Mouse (Mus musculus) MEL (cell line): ENCODE results near the gene Urb2. TPM values are rescaled to one million over a fixed set of nuclear protein-coding genes. Genes with fewer than 3 reads are reported as not detected.

Experiments
- DNase-seq: peaks from one replicate; pipeline ENCODE4 v3.0.0; 2011; ENCODE audit warnings: low read depth, low spot score
- H3K27ac ChIP-seq: 2 replicates; pipeline ENCODE4 v1.5.1; 2012; ENCODE audit warnings: low read depth, mild to moderate bottlenecking, control low read depth, low read length, moderate library complexity; ENCODE audit not compliant: control insufficient read depth
- H3K27me3 ChIP-seq, 2 experiments: fragments of 150-350 bp in 1 of 2; sonication (generic) in 1 of 2; 2 replicates each; pipeline ENCODE4 v1.6.1; 2012; ENCODE audit warnings: low read length in 2 of 2, mild to moderate bottlenecking in 2 of 2, improper control_type of control experiment in 1 of 2, moderate library complexity in 1 of 2; ENCODE audit not compliant: insufficient read depth in 2 of 2, control insufficient read depth in 1 of 2
- H3K36me3 ChIP-seq, 2 experiments: 2 replicates each; pipeline ENCODE4 v1.6.1; 2012 to 2014; ENCODE audit warnings: low read length in 2 of 2, improper control_type of control experiment in 1 of 2, inconsistent platforms in 1 of 2, mild to moderate bottlenecking in 1 of 2; ENCODE audit not compliant: insufficient read depth in 2 of 2, control insufficient read depth in 1 of 2
- H3K4me1 ChIP-seq, 2 experiments: fragments of 150-350 bp in 1 of 2; sonication (generic) in 1 of 2; 2 replicates each; pipeline ENCODE4 v1.6.1; 2012; ENCODE audit warnings: low read length in 2 of 2, improper control_type of control experiment in 1 of 2, mild to moderate bottlenecking in 1 of 2; ENCODE audit not compliant: insufficient read depth in 2 of 2, control insufficient read depth in 1 of 2
- H3K4me3 ChIP-seq, 2 experiments: fragments of 150-350 bp in 1 of 2; sonication (generic) in 1 of 2; 2 replicates each; pipeline ENCODE4 v1.5.1; 2012; ENCODE audit warnings: low read depth in 2 of 2, low read length in 2 of 2, mild to moderate bottlenecking in 2 of 2, moderate library complexity in 2 of 2, control low read depth in 1 of 2, improper control_type of control experiment in 1 of 2; ENCODE audit not compliant: control insufficient read depth in 1 of 2, insufficient read depth in 1 of 2
- H3K79me2 ChIP-seq: 2 replicates; pipeline ENCODE4 v1.6.1; 2012; ENCODE audit warnings: mild to moderate bottlenecking, low read length, moderate library complexity; ENCODE audit not compliant: control insufficient read depth, poor library complexity, insufficient read depth
- H3K9ac ChIP-seq: 2 replicates; pipeline ENCODE4 v1.6.1; 2012; ENCODE audit warnings: low read depth, mild to moderate bottlenecking, control low read depth, low read length, moderate library complexity; ENCODE audit not compliant: control insufficient read depth, poor library complexity, severe bottlenecking
- H3K9me3 ChIP-seq: fragments of 150-350 bp; sonication (generic); replicated peaks from 2 replicates; pipeline ENCODE4 v1.6.1; 2012; ENCODE audit warnings: mild to moderate bottlenecking, low read length, improper control_type of control experiment, moderate library complexity; ENCODE audit not compliant: insufficient read depth
- CHD1 ChIP-seq: IDR thresholded peaks from 2 replicates; pipeline ENCODE4 v1.6.1; 2012; ENCODE audit warnings: low read depth, mild to moderate bottlenecking, inconsistent platforms, low read length, improper control_type of control experiment
- CHD2 ChIP-seq: IDR thresholded peaks from 2 replicates; pipeline ENCODE4 v1.6.1; 2011; ENCODE audit warnings: low read length, improper control_type of control experiment
- CTCF ChIP-seq, 3 experiments: IDR thresholded peaks in 2 of 3; conservative IDR thresholded peaks in 1 of 3; 2 replicates each; pipeline ENCODE4 v1.5.1; 2011 to 2012; ENCODE audit warnings: low read length in 3 of 3, low read depth in 2 of 3, mild to moderate bottlenecking in 2 of 3, improper control_type of control experiment in 1 of 3, inconsistent platforms in 1 of 3, mixed read lengths in 1 of 3, moderate library complexity in 1 of 3; ENCODE audit not compliant: control insufficient read depth in 1 of 3, insufficient read depth in 1 of 3, poor library complexity in 1 of 3, severe bottlenecking in 1 of 3
- E2F4 ChIP-seq: IDR thresholded peaks from 2 replicates; pipeline ENCODE4 v1.6.1; 2011; ENCODE audit warnings: low read depth, low read length, improper control_type of control experiment, borderline replicate concordance
- ELF1 ChIP-seq: IDR thresholded peaks from 2 replicates; pipeline ENCODE4 v1.6.1; 2014; ENCODE audit warnings: low read depth, mild to moderate bottlenecking, inconsistent platforms, low read length, improper control_type of control experiment, moderate library complexity
- HCFC1 ChIP-seq: IDR thresholded peaks from 2 replicates; pipeline ENCODE4 v1.6.1; 2012; ENCODE audit warnings: low read depth, mild to moderate bottlenecking, inconsistent platforms, low read length, improper control_type of control experiment, moderate library complexity
- JUND ChIP-seq: IDR thresholded peaks from 2 replicates; pipeline ENCODE4 v1.6.1; 2011; ENCODE audit warnings: low read depth, mild to moderate bottlenecking, improper control_type of control experiment, low read length
- KAT2A ChIP-seq: conservative IDR thresholded peaks from 2 replicates; pipeline ENCODE4 v1.6.1; 2012; ENCODE audit warnings: low read depth, low read length, improper control_type of control experiment, inconsistent platforms
- MAFK ChIP-seq: IDR thresholded peaks from 2 replicates; pipeline ENCODE4 v1.6.1; 2011; ENCODE audit warnings: low read depth, mild to moderate bottlenecking, low read length, improper control_type of control experiment, borderline replicate concordance
- MAZ ChIP-seq: IDR thresholded peaks from 2 replicates; pipeline ENCODE4 v1.6.1; 2012; ENCODE audit warnings: low read depth, mild to moderate bottlenecking, inconsistent platforms, low read length, improper control_type of control experiment
- MEF2A ChIP-seq: IDR thresholded peaks from 2 replicates; pipeline ENCODE4 v1.6.1; 2014; ENCODE audit warnings: low read depth, mild to moderate bottlenecking, inconsistent platforms, low read length, improper control_type of control experiment; ENCODE audit not compliant: poor library complexity, insufficient replicate concordance, severe bottlenecking; ENCODE audit errors: extremely low read depth
- MYB ChIP-seq: IDR thresholded peaks from 2 replicates; pipeline ENCODE4 v1.6.1; 2011; ENCODE audit warnings: mild to moderate bottlenecking, low read depth, low read length, improper control_type of control experiment
- MYC ChIP-seq: IDR thresholded peaks from 2 replicates; pipeline ENCODE4 v1.6.1; 2011; ENCODE audit warnings: low read depth, mild to moderate bottlenecking, low read length, improper control_type of control experiment, moderate library complexity
- POLR2AphosphoS2 ChIP-seq: IDR thresholded peaks from 2 replicates; pipeline ENCODE4 v1.6.1; 2011; ENCODE audit warnings: low read length, improper control_type of control experiment
- POLR2AphosphoS5 ChIP-seq: IDR thresholded peaks from 2 replicates; pipeline ENCODE4 v1.6.1; 2012; ENCODE audit warnings: low read depth, borderline replicate concordance, mild to moderate bottlenecking, inconsistent platforms, low read length, moderate library complexity, mixed read lengths
- RAD21 ChIP-seq: IDR thresholded peaks from 2 replicates; pipeline ENCODE4 v1.6.1; 2011; ENCODE audit warnings: mild to moderate bottlenecking, low read depth, low read length, improper control_type of control experiment
- SIN3A ChIP-seq: IDR thresholded peaks from 2 replicates; pipeline ENCODE4 v1.6.1; 2012; ENCODE audit warnings: low read length, improper control_type of control experiment, inconsistent platforms
- TBP ChIP-seq: IDR thresholded peaks from 2 replicates; pipeline ENCODE4 v1.8.0; 2011; ENCODE audit warnings: low read depth, low read length, improper control_type of control experiment
- TCF12 ChIP-seq: IDR thresholded peaks from 2 replicates; pipeline ENCODE4 v1.6.1; 2014; ENCODE audit warnings: low read depth, mild to moderate bottlenecking, inconsistent platforms, low read length, improper control_type of control experiment, moderate library complexity
- UBTF ChIP-seq: IDR thresholded peaks from 2 replicates; pipeline ENCODE4 v1.6.1; 2012; ENCODE audit warnings: low read depth, mild to moderate bottlenecking, inconsistent platforms, low read length, improper control_type of control experiment, moderate library complexity, borderline replicate concordance; ENCODE audit not compliant: insufficient read depth
- USF2 ChIP-seq, 2 experiments: IDR thresholded peaks; 2 replicates each; pipeline ENCODE4 v1.6.1; 2011 to 2012; ENCODE audit warnings: improper control_type of control experiment in 2 of 2, low read length in 2 of 2, borderline replicate concordance in 1 of 2, inconsistent platforms in 1 of 2, low read depth in 1 of 2, mild to moderate bottlenecking in 1 of 2; ENCODE audit not compliant: insufficient read depth in 1 of 2
- ZNF384 ChIP-seq: IDR thresholded peaks from 2 replicates; pipeline ENCODE4 v1.6.1; 2012; ENCODE audit warnings: low read depth, mild to moderate bottlenecking, inconsistent platforms, low read length, improper control_type of control experiment
- polyA plus RNA-seq, 2 experiments: library from polyadenylated mRNA; stranded (reverse) in 1 of 2; unstranded in 1 of 2; fragments of >175 nt in 1 of 2; fragments of >200 nt in 1 of 2; gene quantifications; 2 replicates each; pipeline versions ENCODE4 v1.2.1 to v1.2.4; 2012; ENCODE audit warnings: low replicate concordance in 2 of 2, low read depth in 1 of 2; ENCODE audit not compliant: insufficient read length in 2 of 2, insufficient read depth in 1 of 2, missing spikeins in 1 of 2
- total RNA-seq: library from RNA; depleted of rRNA; stranded (reverse); fragments of 300-350 nt; gene quantifications from 2 replicates; pipeline ENCODE4 v1.2.3, GENCODE M21; 2012

The Urb2 gene
- total and polyA plus RNA-seq, 3 experiments: 31.6 to 82.4 (median 39.7) TPM

DNA sequence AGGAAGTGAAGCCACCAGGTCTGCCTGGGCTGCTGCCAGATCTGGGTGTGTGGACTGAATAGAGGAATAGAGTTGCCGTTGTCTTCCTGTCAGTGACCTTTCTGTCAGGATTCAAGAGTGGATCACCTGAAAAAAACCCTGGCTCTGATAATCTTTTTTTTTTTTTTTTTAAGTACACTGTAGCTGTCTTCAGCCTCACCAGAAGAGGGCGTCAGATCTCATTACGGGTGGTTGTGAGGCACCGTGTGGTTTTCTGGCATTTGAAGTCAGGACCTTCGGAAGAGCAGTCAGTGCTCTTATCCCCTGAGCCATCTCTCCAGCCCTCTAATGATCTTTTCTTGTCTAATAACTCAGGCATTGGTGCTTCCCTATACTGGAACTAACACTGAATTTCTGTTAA lies 12.1 kb downstream of the Urb2 start:
- Histone ChIP-seq H3K4me3 (no peak overlapping the region), H3K36me3 (peaks cover 5 to 43% of the 10 kb centered on the region in 2 experiments), H3K79me2 (peaks cover 27% of the 10 kb centered on the region; the same call in 1 of the 2 replicates), H3K9ac (no peak overlapping the region), H3K27me3 (no peaks in the 10 kb centered on the region)
- DNase-seq: peak; percentile 37
- no peak for TF ChIP-seq MAFK
- no peak for TF ChIP-seq CHD2
- peak; percentile 23 to 31 (median 28); a peak in 4 of 6 replicates for TF ChIP-seq CTCF (IDR thresholded peaks at IDR 0.05 in 2 of 3, conservative IDR thresholded peaks at IDR 0.05 in 1 of 3; ENCODE audit: control insufficient read depth in 1 of 3, insufficient read depth in 1 of 3, low read depth in 2 of 3, low read length in 3 of 3, poor library complexity in 1 of 3, severe bottlenecking in 1 of 3)
- TF ChIP-seq HCFC1: no peak
- TF ChIP-seq ZNF384: peak; percentile 90
- TF ChIP-seq JUND: no peak
- TF ChIP-seq USF2 (IDR thresholded peaks at IDR 0.05; ENCODE audit: borderline replicate concordance in 1 of 2, insufficient read depth in 1 of 2, low read depth in 1 of 2, low read length in 2 of 2): no peak
- no peak for TF ChIP-seq TBP
- TF ChIP-seq SIN3A: no peak
- no peak for TF ChIP-seq MAZ
- no peak for TF ChIP-seq POLR2AphosphoS2
- TF ChIP-seq, all 39 proteins: peak for 2
- Histone ChIP-seq H3K27ac (no peak overlapping the region), H3K4me1 (no peaks in the 10 kb centered on the region; a peak in 1 of 4 replicates), H3K9me3 (no peaks in the 10 kb centered on the region)

DNA sequence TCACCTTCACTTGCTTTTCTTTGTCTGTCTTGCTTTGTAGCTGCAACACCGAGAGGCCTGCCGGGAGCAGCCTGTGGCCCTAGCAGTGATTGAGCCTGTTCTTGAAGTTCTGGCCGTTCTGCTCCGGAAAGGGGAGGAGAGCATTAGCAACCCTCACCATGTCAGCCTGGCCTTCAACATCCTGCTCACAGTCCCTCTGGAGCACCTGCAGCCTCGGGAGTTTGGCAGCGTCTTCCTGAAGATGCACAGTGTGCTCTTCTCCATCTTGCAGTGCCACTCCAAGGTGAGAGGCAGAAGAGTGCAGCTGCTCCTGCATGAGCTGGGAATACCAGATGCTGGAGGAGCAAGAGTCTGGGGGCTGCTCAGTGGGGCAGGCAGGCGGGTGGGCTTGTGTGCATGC lies 16.8 kb downstream of the Urb2 start:
- H3K79me2 ChIP-seq: peaks cover 5% of the 10 kb centered on the region; the same call in 1 of the 2 replicates
- H3K9ac ChIP-seq: no peak overlapping the region
- no peak for TF ChIP-seq MAZ
- no peak for TF ChIP-seq MAFK
- no peak for TF ChIP-seq TBP
- TF ChIP-seq KAT2A: no peak
- TF ChIP-seq UBTF: no peak
- no peak for TF ChIP-seq MEF2A
- no peak for TF ChIP-seq CHD2
- TF ChIP-seq POLR2AphosphoS5: no peak
- no peak for TF ChIP-seq TCF12
- no peak for TF ChIP-seq MYB
- TF ChIP-seq RAD21: no peak
- no peak for TF ChIP-seq E2F4
- no peak for TF ChIP-seq CHD1
- TF ChIP-seq POLR2AphosphoS2: no peak
- no peak for TF ChIP-seq MYC
- no peak for TF ChIP-seq ELF1
- no peaks in the 10 kb centered on the region for H3K9me3 ChIP-seq
- no peak overlapping the region for H3K4me3 ChIP-seq
- DNase-seq: no peak
- H3K27me3 ChIP-seq: no peaks in the 10 kb centered on the region
- peaks cover 0 to 49% of the 10 kb centered on the region in 2 experiments for H3K36me3 ChIP-seq
- H3K27ac ChIP-seq: no peak overlapping the region
- no peaks in the 10 kb centered on the region for H3K4me1 ChIP-seq
